Mouse (Mus musculus) liver, adult 2 months (tissue): ENCODE measurements around the gene Gm128.

Experiments used
- CTCF ChIP-seq: fragments of 200-500 bp; IDR thresholded peaks from 2 replicates; pipeline ENCODE4 v1.5.1; 2011; ENCODE audit warnings: low read depth, low read length, control low read depth
- POLR2A ChIP-seq: fragments of 200-500 bp; IDR thresholded peaks from 2 replicates; pipeline ENCODE4 v1.6.1; 2011; ENCODE audit warnings: low read length, control low read depth; ENCODE audit not compliant: insufficient read depth; ENCODE audit errors: extremely low read depth

GRCm38 (mm10) chr3:95283589-95283941, 42.2 kb upstream of the Gm128 start:
- TF ChIP-seq POLR2A: no peak
- TF ChIP-seq CTCF: no peak
